Mouse (Mus musculus) forebrain, postnatal 0 days (tissue): ENCODE data around the gene Noa1. TPM values are rescaled to one million over a fixed set of nuclear protein-coding genes. Genes with fewer than 3 reads are reported as not detected.
A peak's percentile ranks its signal among the peaks of the same experiment; 100 is the strongest.

Experiments
- ATAC-seq: fragments of 200-750 bp; cut with Nextera tagmentation; 2 replicates; pipeline ENCODE4 v1.8.0; 2017; ENCODE audit warnings: mild to moderate bottlenecking, moderate library complexity
- DNase-seq: peaks from one replicate; pipeline ENCODE4 v3.0.0-alpha.2; 2015
- H3K27ac ChIP-seq: fragments of 300-500 bp; sonication (generic); 2 replicates; pipeline ENCODE4 v1.5.1; 2014; ENCODE audit warnings: low read depth, mild to moderate bottlenecking, antibody characterized with exemption, low read length, moderate library complexity, mixed read lengths
- H3K27me3 ChIP-seq: fragments of 300-500 bp; sonication (generic); 2 replicates; pipeline ENCODE4 v1.6.1; 2014; ENCODE audit warnings: mild to moderate bottlenecking, low read length, mixed read lengths; ENCODE audit not compliant: insufficient read depth
- H3K36me3 ChIP-seq: fragments of 300-500 bp; sonication (generic); 2 replicates; pipeline ENCODE4 v1.6.1; 2014; ENCODE audit warnings: mild to moderate bottlenecking, moderate library complexity; ENCODE audit not compliant: insufficient read depth
- H3K4me1 ChIP-seq: fragments of 300-500 bp; sonication (generic); 2 replicates; pipeline ENCODE4 v1.6.1; 2014; ENCODE audit warnings: antibody characterized with exemption; ENCODE audit not compliant: insufficient read depth
- H3K4me2 ChIP-seq: fragments of 300-500 bp; sonication (generic); 2 replicates; pipeline ENCODE4 v1.6.1; 2014; ENCODE audit warnings: low read depth, mild to moderate bottlenecking, moderate library complexity
- H3K4me3 ChIP-seq: fragments of 300-500 bp; sonication (generic); 2 replicates; pipeline ENCODE4 v1.5.1; 2014; ENCODE audit warnings: low read depth, low read length, mixed read lengths
- H3K9ac ChIP-seq: fragments of 300-500 bp; sonication (generic); 2 replicates; pipeline ENCODE4 v1.6.1; 2014; ENCODE audit warnings: mild to moderate bottlenecking
- H3K9me3 ChIP-seq: fragments of 300-500 bp; sonication (generic); 2 replicates; pipeline ENCODE4 v1.6.1; 2016; ENCODE audit warnings: low read length
- CTCF ChIP-seq: sonication (generic); IDR thresholded peaks from 2 replicates; pipeline ENCODE4 v1.5.1; 2016; ENCODE audit warnings: antibody characterized with exemption, control low read depth, low read depth
- WGBS: fragments of 180-500 bp; shearing (Covaris S2); extraction: QIAGEN DNeasy Blood & Tissue Kit; methylation state at CpG from one replicate; pipeline ENCODE4 v1.1.7; 2014; 5-methylcytosine and 5-hydroxymethylcytosine counted together
- polyA plus RNA-seq: library from polyadenylated mRNA; unstranded; fragments of >200 nt; fragmentation: Nextera tagmentation; extraction: Ambion mirVana; gene quantifications from 2 replicates; pipeline ENCODE4 v1.2.1, GENCODE M21; 2015
- total RNA-seq: library from RNA; depleted of rRNA; stranded (reverse); fragments of >200 nt; gene quantifications from 2 replicates; pipeline ENCODE4 v1.2.3, GENCODE M21; 2014

The Noa1 gene
- total and polyA plus RNA-seq, 2 experiments from 2014 or later: 18.6 to 36.6 TPM

DNA sequence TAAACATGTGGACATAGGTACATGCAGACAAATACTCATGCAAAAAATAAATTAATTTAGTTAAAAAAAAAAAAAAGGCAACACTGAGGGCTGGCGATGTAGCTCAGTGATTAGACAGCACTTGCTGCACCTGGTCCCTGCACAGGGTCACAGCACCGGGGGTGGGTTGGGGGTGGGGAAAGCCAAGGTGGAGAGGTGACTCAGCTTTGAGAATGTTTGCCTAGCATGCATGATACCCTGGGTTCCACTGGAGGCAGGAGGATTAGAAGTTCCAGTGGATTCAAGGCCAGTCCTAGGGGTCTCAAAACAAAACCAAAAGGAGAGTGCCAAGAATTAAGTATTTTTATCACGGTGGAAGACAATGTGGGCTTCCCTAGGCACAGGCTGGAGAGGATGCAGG, 52.3 kb downstream of the Noa1 start:
- H3K4me2 ChIP-seq: no peak overlapping the region
- no peak for TF ChIP-seq CTCF
- H3K4me3 ChIP-seq: no peak overlapping the region
- DNase-seq (no peak), ATAC-seq (no peak)
- no peaks in the 10 kb centered on the region; the same call in 1 of the 2 replicates for H3K27me3 ChIP-seq
- no peak overlapping the region for H3K27ac ChIP-seq
- no peaks in the 10 kb centered on the region for H3K9me3 ChIP-seq
- H3K4me1 ChIP-seq: no peaks in the 10 kb centered on the region
- no peak overlapping the region for H3K9ac ChIP-seq
- H3K36me3 ChIP-seq: no peaks in the 10 kb centered on the region
- 73% methylated on average over 3 of the region's 3 CpGs for WGBS

DNA sequence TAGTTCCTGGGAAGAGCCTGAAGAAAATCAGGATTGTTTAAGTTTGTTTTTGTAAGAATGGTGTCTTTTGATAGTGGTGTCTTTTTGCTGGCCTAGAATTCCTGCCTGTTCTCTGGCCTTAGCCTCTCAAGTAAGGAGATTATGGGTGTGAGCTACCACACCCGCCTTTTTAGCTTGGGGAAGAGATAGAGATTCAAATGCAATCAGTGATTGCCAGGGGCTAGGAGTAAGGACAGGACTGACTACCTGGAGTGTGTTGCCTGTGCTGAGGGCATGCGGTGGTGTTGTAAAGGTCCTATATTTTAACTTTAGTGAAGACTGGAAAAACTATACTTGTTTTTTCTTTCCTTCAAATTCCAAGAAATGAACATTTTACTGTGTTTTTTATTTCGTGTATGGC, 55.5 kb downstream of the Noa1 start:
- DNase-seq (no peak), ATAC-seq (no peak)
- no peaks in the 10 kb centered on the region for H3K36me3 ChIP-seq
- no peak overlapping the region for H3K4me2 ChIP-seq
- no peaks in the 10 kb centered on the region for H3K27me3 ChIP-seq
- no peak for TF ChIP-seq CTCF
- no peak overlapping the region for H3K9ac ChIP-seq
- no peaks in the 10 kb centered on the region for H3K4me1 ChIP-seq
- H3K9me3 ChIP-seq: no peaks in the 10 kb centered on the region
- H3K27ac ChIP-seq: no peak overlapping the region
- 61% methylated on average over 3 of the region's 3 CpGs for WGBS
- no peak overlapping the region for H3K4me3 ChIP-seq

DNA sequence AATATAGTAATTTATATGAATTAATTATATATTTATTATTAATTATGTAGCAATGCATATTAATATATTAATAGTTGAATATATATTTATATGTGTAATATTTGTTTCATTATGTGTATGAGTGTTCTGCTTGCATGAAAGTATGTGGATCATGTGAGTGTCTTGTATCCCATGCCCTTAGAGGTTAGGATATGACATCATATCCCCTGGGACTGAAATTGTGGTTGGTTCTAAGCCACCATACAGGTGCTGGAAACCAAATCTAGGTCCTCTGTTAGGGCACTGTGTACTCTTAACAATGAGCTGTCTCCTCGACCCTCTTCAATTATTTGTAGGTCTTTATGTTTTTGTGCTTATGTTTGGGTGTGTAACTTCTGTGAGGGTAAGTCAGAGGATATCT, 56.7 kb downstream of the Noa1 start:
- Histone ChIP-seq H3K9ac (no peak overlapping the region), H3K4me3 (no peak overlapping the region), H3K4me2 (no peak overlapping the region), H3K4me1 (no peaks in the 10 kb centered on the region), H3K9me3 (no peaks in the 10 kb centered on the region), H3K27me3 (no peaks in the 10 kb centered on the region), H3K27ac (no peak overlapping the region), H3K36me3 (no peaks in the 10 kb centered on the region)
- ATAC-seq (no peak), DNase-seq (no peak)
- TF ChIP-seq CTCF: no peak
- WGBS: 78% methylated on average over 1 of the region's 1 CpGs

DNA sequence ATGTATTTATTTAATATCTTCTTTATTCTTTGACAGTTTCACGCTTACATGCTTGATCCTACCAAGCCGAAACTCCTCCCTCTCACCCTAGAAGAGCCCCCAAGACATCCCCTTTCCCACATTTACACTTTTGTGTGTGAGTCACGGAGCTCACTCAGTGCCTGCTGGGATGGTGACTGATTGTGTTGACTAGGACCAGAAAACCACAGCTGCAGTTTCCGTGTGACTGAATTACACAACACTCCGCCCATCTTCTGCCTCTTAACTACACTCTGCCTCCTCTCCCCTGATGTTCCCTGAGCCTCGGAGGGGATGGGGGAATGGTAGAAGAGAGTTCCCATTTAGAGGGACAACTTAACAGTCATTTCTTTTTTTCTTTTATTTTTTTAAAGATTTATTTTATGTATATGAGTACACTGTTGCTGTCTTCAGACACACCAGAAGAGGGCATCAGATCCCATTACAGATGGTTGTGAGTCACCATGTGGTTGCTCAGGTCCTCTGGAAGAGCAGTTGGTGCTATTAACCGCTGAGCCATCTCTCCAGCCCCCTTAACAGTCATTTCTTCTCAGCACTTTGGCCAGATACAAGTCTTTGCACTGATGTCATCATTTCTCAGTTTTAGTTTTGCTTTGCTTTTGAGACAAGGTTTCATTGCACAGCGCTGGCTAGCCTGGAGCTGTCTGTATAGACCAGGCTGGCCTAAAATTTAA, 57.6 kb downstream of the Noa1 start:
- Histone ChIP-seq H3K4me3 (no peak overlapping the region), H3K36me3 (no peaks in the 10 kb centered on the region), H3K9me3 (no peaks in the 10 kb centered on the region), H3K4me1 (no peaks in the 10 kb centered on the region), H3K9ac (no peak overlapping the region), H3K4me2 (no peak overlapping the region), H3K27ac (no peak overlapping the region), H3K27me3 (no peaks in the 10 kb centered on the region)
- ATAC-seq: no peak
- DNase-seq: no peak
- no peak for TF ChIP-seq CTCF
- WGBS: 60% methylated on average over 8 of the region's 8 CpGs

DNA sequence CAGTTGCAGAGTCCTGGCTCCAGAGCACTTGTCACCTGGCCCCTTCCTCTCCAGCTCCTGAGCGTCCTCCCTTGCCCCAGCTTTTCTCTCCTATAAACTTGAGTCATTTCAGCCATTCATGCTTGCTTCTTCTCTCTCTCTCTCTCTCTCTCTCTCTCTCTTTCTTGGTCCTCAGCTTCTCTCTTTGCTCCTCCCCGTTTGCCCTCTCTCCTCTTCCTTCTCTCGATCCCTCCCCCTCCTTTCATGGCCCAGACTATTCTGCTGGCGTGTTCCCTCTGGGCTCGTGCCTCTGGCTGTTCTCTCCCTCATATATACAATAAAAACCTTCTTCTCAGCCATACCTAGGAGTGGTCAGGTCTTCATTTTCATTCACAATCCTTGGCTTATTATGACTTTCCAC, 58.2 kb downstream of the Noa1 start:
- H3K27ac ChIP-seq: no peak overlapping the region
- no peaks in the 10 kb centered on the region for H3K27me3 ChIP-seq
- DNase-seq (no peak), ATAC-seq (no peak)
- H3K4me2 ChIP-seq: no peak overlapping the region
- TF ChIP-seq CTCF: no peak
- H3K4me3 ChIP-seq: no peak overlapping the region
- no peaks in the 10 kb centered on the region for H3K36me3 ChIP-seq
- H3K9ac ChIP-seq: no peak overlapping the region
- no peaks in the 10 kb centered on the region for H3K4me1 ChIP-seq
- no peaks in the 10 kb centered on the region for H3K9me3 ChIP-seq
- 28% methylated on average over 5 of the region's 5 CpGs for WGBS

DNA sequence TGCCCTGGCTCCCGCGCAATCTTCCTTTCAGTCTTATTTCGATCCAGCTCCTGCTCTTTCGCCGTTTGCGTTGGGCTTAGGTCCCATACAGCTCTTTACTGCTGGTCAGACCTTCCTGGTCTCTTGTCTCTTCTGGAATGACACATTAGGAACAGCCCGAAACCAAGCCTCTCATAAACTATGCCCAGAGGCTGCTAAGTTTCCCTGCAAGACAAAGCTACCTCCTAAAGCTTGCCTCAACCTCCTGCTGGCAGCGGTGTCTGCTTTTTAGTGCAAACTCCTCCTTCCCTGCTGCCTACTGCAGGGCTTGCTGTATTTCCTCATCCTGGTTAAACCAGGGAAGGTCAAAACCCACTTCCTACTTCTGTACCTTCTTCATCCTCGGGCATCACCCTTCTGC, 59.8 kb downstream of the Noa1 start:
- H3K27me3 ChIP-seq: no peaks in the 10 kb centered on the region
- no peak overlapping the region for H3K27ac ChIP-seq
- H3K9me3 ChIP-seq: no peaks in the 10 kb centered on the region
- WGBS: 72% methylated on average over 9 of the region's 9 CpGs
- H3K4me2 ChIP-seq: no peak overlapping the region
- no peaks in the 10 kb centered on the region for H3K4me1 ChIP-seq
- H3K4me3 ChIP-seq: no peak overlapping the region
- no peaks in the 10 kb centered on the region for H3K36me3 ChIP-seq
- DNase-seq (no peak), ATAC-seq (no peak)
- no peak overlapping the region for H3K9ac ChIP-seq
- no peak for TF ChIP-seq CTCF

DNA sequence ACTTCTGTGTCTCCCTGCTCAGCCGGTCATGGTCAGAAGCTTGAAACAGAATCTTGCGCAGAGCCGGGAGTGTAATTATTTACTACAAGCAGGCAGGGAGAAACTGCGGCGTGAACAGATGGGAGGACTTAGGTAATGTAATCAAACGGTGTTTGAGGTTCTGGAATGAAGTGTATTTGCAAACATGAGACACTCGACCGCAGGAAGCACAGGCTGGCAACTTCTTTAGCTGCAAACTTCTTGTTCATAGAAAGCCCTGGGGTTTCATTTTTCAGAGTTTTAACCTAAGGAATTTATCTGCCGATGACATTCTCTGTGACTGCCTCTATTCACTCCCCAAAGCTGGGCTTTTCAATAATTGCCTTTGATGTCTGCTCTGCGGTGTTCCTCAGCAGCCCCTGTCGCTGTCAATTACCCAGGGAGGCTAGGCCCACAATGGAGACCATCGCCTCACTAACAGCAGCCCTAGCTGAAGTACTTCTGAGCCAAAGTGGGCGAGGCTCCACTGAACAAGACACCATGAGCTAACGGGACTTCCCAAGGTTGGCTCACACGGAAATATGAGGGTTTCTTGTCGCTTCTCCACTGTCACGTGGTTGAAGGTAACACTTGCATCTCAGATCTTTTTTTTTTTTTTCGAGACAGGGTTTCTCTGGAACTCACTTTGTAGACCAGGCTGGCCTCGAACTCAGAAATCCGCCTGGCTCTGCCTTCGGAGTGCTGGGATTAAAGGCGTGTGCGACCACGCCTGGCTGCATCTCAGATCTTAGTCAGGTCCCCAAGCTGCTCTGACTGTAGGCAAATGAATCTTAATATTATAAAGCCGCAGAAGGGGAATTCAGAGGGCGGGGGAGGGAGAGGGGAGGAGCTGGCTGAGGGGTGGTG, 63.9 kb downstream of the Noa1 start:
- Histone ChIP-seq H3K27ac (no peak overlapping the region), H3K9ac (no peak overlapping the region), H3K4me1 (no peaks in the 10 kb centered on the region), H3K4me3 (no peak overlapping the region; the same call in 1 of the 2 replicates), H3K4me2 (peak overlapping the region; percentile 34), H3K27me3 (no peaks in the 10 kb centered on the region), H3K36me3 (no peaks in the 10 kb centered on the region), H3K9me3 (no peaks in the 10 kb centered on the region)
- no peak for TF ChIP-seq CTCF
- peak; percentile 34 for DNase-seq
- no peak for ATAC-seq
- WGBS: 18% methylated on average over 26 of the region's 26 CpGs
